ENCODE assay signal across 32 mouse cellular contexts in the genomic region with DNA sequence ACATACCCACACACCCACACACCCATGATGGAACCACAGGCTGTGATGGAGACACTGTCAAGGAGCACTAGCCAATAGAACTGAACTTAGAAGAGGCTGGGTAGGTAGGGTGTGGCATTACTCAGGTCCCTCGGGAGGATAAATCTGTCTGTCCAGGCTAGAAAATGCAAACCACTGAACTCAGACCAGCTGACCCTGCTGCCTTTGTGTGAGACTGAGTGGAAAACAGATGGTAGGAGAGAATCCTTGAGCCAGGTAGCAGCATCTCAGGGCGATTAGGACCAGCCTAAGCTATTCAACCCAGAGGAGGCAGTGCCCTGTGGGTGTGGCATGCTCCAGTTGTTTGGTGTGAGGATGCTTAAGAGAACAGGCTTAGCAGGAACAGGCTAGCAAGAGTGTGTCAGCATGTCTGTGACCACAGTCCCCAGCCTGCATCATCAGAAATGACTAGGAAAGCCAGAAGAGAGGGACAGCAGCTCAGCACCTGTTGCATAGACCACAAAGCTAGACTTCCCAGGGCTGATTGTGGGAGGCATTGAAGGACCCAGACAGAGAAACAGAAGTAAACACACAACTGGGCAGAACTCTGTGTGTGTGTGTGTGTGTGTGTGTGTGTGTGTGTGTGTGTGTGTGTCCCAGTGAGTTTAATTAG.
DNase-seq lines count a peak whose midpoint lies in the region; ATAC-seq and TF ChIP-seq lines count a peak whose summit lies in the region.
"Had no signal": no experiment of that assay in that cellular context is flagged by ENCODE, and none has a peak within 500 bp of the region (broad histone marks: within the 10 kb centered on the region; RNA-seq: fewer than 3 reads in every experiment).

No protein-coding gene starts in this region.

- DNase-seq in thymus, postnatal 0 days (ENCODE audit: low spot score) = peak; percentile 13
- no peak for DNase-seq in thymus, postnatal 25 days
- DNase-seq in stomach, postnatal 0 days (ENCODE audit: low spot score) = no peak
- DNase-seq in thymus, adult 18-20 months = no peak
- no peak for DNase-seq in cerebellum, postnatal 4 days (ENCODE audit: low spot score in 2 of 2)
- DNase-seq: adrenal gland, adult 8-10 months; cerebellum, adult 8-10 months; forebrain, postnatal 0 days; gastrocnemius, postnatal 36 days; heart, adult 2 months; heart, postnatal 14 days; kidney, adult 9 months; kidney, postnatal 25 days; lung, adult 18-20 months; lung, postnatal 10 days; right cerebral cortex, postnatal 4 days; thymus, adult 2 months had no signal

- H3K36me3 ChIP-seq in stomach, postnatal 0 days (ENCODE audit: control insufficient read depth, insufficient read depth, low read length) = no peaks in the 10 kb centered on the region
- H3K36me3 ChIP-seq in intestine, embryonic 16.5 days (ENCODE audit: control insufficient read depth, insufficient read depth, low read length) = no peaks in the 10 kb centered on the region
- H3K36me3 ChIP-seq: forebrain, embryonic 10.5 days; G1E; heart, embryonic 13.5 days; intestine, embryonic 15.5 days; limb, embryonic 13.5 days; liver, embryonic 12.5 days; midbrain, embryonic 13.5 days; neural tube, embryonic 13.5 days; stomach, embryonic 15.5 days had no signal

- no peak for TF ChIP-seq CTCF in stomach, postnatal 0 days (IDR thresholded peaks at IDR 0.05; ENCODE audit: low read depth)

- H3K4me2 ChIP-seq in stomach, postnatal 0 days (replicated peaks; ENCODE audit: low read depth) = no peak overlapping the region
- H3K4me2 ChIP-seq in intestine, embryonic 16.5 days (ENCODE audit: low read depth, low read length) = no peak overlapping the region
- H3K4me2 ChIP-seq: heart, embryonic 13.5 days; hindbrain, embryonic 14.5 days; intestine, embryonic 15.5 days; limb, embryonic 13.5 days; liver, embryonic 12.5 days; midbrain, embryonic 13.5 days; neural tube, embryonic 13.5 days; stomach, embryonic 15.5 days had no signal

- no peak for TF ChIP-seq EP300 in stomach, postnatal 0 days (optimal IDR thresholded peaks at IDR 0.05)

- H3K4me1 ChIP-seq in stomach, postnatal 0 days (replicated peaks; ENCODE audit: control insufficient read depth, insufficient read depth) = peaks cover 13% of the 10 kb centered on the region; the same call in 1 of the 2 replicates
- peaks cover 27% of the 10 kb centered on the region for H3K4me1 ChIP-seq in intestine, embryonic 16.5 days (ENCODE audit: control insufficient read depth, insufficient read depth, low read length)

- H3K27me3 ChIP-seq in stomach, postnatal 0 days (ENCODE audit: control insufficient read depth, insufficient read depth, low read length) = no peaks in the 10 kb centered on the region
- H3K27me3 ChIP-seq in intestine, embryonic 16.5 days (replicated peaks; ENCODE audit: control insufficient read depth, insufficient read depth, low read length) = no peaks in the 10 kb centered on the region
- H3K27me3 ChIP-seq: heart, embryonic 13.5 days; intestine, embryonic 15.5 days; limb, embryonic 13.5 days; liver, embryonic 12.5 days; midbrain, embryonic 13.5 days; neural tube, embryonic 13.5 days; Patski; stomach, embryonic 15.5 days had no signal

- no peaks in the 10 kb centered on the region for H3K9me3 ChIP-seq in stomach, postnatal 0 days (ENCODE audit: control insufficient read depth, low read length)
- no peaks in the 10 kb centered on the region for H3K9me3 ChIP-seq in intestine, embryonic 16.5 days (ENCODE audit: control insufficient read depth, low read length)
- H3K9me3 ChIP-seq: forebrain, embryonic 10.5 days; G1E; heart, embryonic 13.5 days; intestine, embryonic 15.5 days; limb, embryonic 13.5 days; liver, embryonic 12.5 days; midbrain, embryonic 13.5 days; neural tube, embryonic 13.5 days; stomach, embryonic 15.5 days had no signal

- H3K4me3 ChIP-seq in stomach, postnatal 0 days (ENCODE audit: low read depth, low read length) = no peak overlapping the region
- H3K4me3 ChIP-seq in intestine, embryonic 16.5 days (ENCODE audit: low read length) = no peak overlapping the region
- H3K4me3 ChIP-seq: forebrain, embryonic 10.5 days; heart, adult 2 months; heart, embryonic 13.5 days; intestine, embryonic 15.5 days; layer of hippocampus, adult 2 months; limb, embryonic 13.5 days; liver, embryonic 12.5 days; midbrain, embryonic 13.5 days; neural tube, embryonic 13.5 days; stomach, embryonic 15.5 days had no signal

- ATAC-seq in CD4-positive, CD25-positive, alpha-beta regulatory T cell, adult 4 months = peak; percentile 29
- ATAC-seq in inflammation-experienced regulatory T-cells, adult 6 months = peak; percentile 41
- ATAC-seq in stomach, postnatal 0 days (ENCODE audit: low FRiP score, low TSS enrichment) = peak; percentile 15; the same call in 1 of the 2 replicates
- no peak for ATAC-seq in intestine, embryonic 16.5 days
- ATAC-seq: forebrain, postnatal 0 days; intestine, embryonic 15.5 days; liver, embryonic 12.5 days; midbrain, embryonic 13.5 days; Patski had no signal

- no peak overlapping the region for H3K27ac ChIP-seq in stomach, postnatal 0 days (replicated peaks)
- no peak overlapping the region for H3K27ac ChIP-seq in intestine, embryonic 16.5 days (ENCODE audit: low read length)
- H3K27ac ChIP-seq: forebrain, embryonic 10.5 days; heart, adult 2 months; heart, embryonic 13.5 days; hindbrain, embryonic 14.5 days; intestine, embryonic 15.5 days; layer of hippocampus, adult 2 months; limb, embryonic 13.5 days; liver, embryonic 12.5 days; midbrain, embryonic 13.5 days; neural tube, embryonic 13.5 days had no signal

- 41% methylated on average over 2 of the region's 2 CpGs for WGBS in stomach, postnatal 0 days
- WGBS in intestine, embryonic 16.5 days = 49% methylated on average over 2 of the region's 2 CpGs

- H3K9ac ChIP-seq in stomach, postnatal 0 days (ENCODE audit: low read length) = no peak overlapping the region
- no peak overlapping the region for H3K9ac ChIP-seq in intestine, embryonic 16.5 days (ENCODE audit: low read depth, low read length)
- H3K9ac ChIP-seq: forebrain, postnatal 0 days; heart, embryonic 13.5 days; hindbrain, embryonic 14.5 days; intestine, embryonic 15.5 days; limb, embryonic 13.5 days; liver, embryonic 12.5 days; midbrain, embryonic 13.5 days; neural tube, embryonic 13.5 days; stomach, embryonic 15.5 days had no signal
